Mouse (Mus musculus) intestine, postnatal 0 days (tissue): Measurements from ENCODE around the gene Susd2. TPM values are rescaled to one million over a fixed set of nuclear protein-coding genes. Genes with fewer than 3 reads are reported as not detected.
A peak's percentile ranks its signal among the peaks of the same experiment; 100 is the strongest.

Experiments used
- ATAC-seq: fragments of 200-750 bp; cut with Nextera tagmentation; 2 replicates; pipeline ENCODE4 v1.8.0; 2017; ENCODE audit warnings: mild to moderate bottlenecking, moderate TSS enrichment, moderate library complexity
- H3K27ac ChIP-seq: fragments of 300-500 bp; sonication (generic); 2 replicates; pipeline ENCODE4 v1.5.1; 2014; ENCODE audit warnings: mild to moderate bottlenecking, low read depth, low read length, moderate library complexity
- H3K27me3 ChIP-seq: fragments of 300-500 bp; sonication (generic); replicated peaks from 2 replicates; pipeline ENCODE4 v1.6.1; 2014; ENCODE audit warnings: low read length, mixed read lengths; ENCODE audit not compliant: control insufficient read depth, insufficient read depth
- H3K36me3 ChIP-seq: fragments of 300-500 bp; sonication (generic); 2 replicates; pipeline ENCODE4 v1.6.1; 2014; ENCODE audit warnings: mild to moderate bottlenecking, moderate library complexity; ENCODE audit not compliant: control insufficient read depth, insufficient read depth
- H3K4me1 ChIP-seq: fragments of 300-500 bp; sonication (generic); replicated peaks from 2 replicates; pipeline ENCODE4 v1.6.1; 2014; ENCODE audit warnings: antibody characterized with exemption, low read length, mixed read lengths; ENCODE audit not compliant: control insufficient read depth, insufficient read depth
- H3K4me2 ChIP-seq: fragments of 300-500 bp; sonication (generic); replicated peaks from 2 replicates; pipeline ENCODE4 v1.6.1; 2014; ENCODE audit warnings: low read depth, mild to moderate bottlenecking, moderate library complexity
- H3K4me3 ChIP-seq: fragments of 300-500 bp; sonication (generic); 2 replicates; pipeline ENCODE4 v1.5.1; 2014; ENCODE audit warnings: low read depth, low read length
- H3K9ac ChIP-seq: fragments of 300-500 bp; sonication (generic); 2 replicates; pipeline ENCODE4 v1.6.1; 2014; ENCODE audit warnings: mild to moderate bottlenecking, low read depth, low read length
- H3K9me3 ChIP-seq: fragments of 300-500 bp; sonication (generic); 2 replicates; pipeline ENCODE4 v1.6.1; 2016; ENCODE audit warnings: mixed run types; ENCODE audit not compliant: control insufficient read depth
- CTCF ChIP-seq: sonication (generic); IDR thresholded peaks from 2 replicates; pipeline ENCODE4 v1.5.1; 2016; ENCODE audit warnings: low read depth, mild to moderate bottlenecking, control low read depth, antibody characterized with exemption, moderate library complexity
- WGBS: fragments of 180-500 bp; shearing (Covaris S2); extraction: QIAGEN DNeasy Blood & Tissue Kit; methylation state at CpG from one replicate; pipeline ENCODE4 v1.1.7; 2014; 5-methylcytosine and 5-hydroxymethylcytosine counted together
- polyA plus RNA-seq: library from polyadenylated mRNA; unstranded; fragments of >200 nt; fragmentation: Nextera tagmentation; extraction: Ambion mirVana; gene quantifications from 2 replicates; pipeline ENCODE4 v1.2.1, GENCODE M21; 2015

Gene Susd2
- polyA plus RNA-seq, 1 experiment from 2014 or later = 37.2 TPM

- Histone ChIP-seq H3K4me1 (no peaks in the 10 kb centered on the region), H3K9ac (no peak overlapping the region), H3K4me2 (no peak overlapping the region), H3K27me3 (no peaks in the 10 kb centered on the region), H3K4me3 (no peak overlapping the region), H3K9me3 (no peaks in the 10 kb centered on the region), H3K27ac (no peak overlapping the region), H3K36me3 (no peaks in the 10 kb centered on the region)
- no peak for ATAC-seq
- no peak for TF ChIP-seq CTCF
- WGBS = 34% methylated on average over 3 of the region's 3 CpGs
Measured at GRCm38 (mm10) chr10:75626991-75627390, 16.8 kb downstream of the Susd2 start.

GRCm38 (mm10) chr10:75625920-75626319 lies 17.9 kb downstream of the Susd2 start:
- no peak overlapping the region for H3K4me3 ChIP-seq
- no peaks in the 10 kb centered on the region for H3K27me3 ChIP-seq
- WGBS = 31% methylated on average over 6 of the region's 6 CpGs
- no peaks in the 10 kb centered on the region for H3K9me3 ChIP-seq
- no peak overlapping the region for H3K4me2 ChIP-seq
- ATAC-seq = no peak
- H3K9ac ChIP-seq = no peak overlapping the region
- H3K36me3 ChIP-seq = no peaks in the 10 kb centered on the region
- no peak for TF ChIP-seq CTCF
- no peaks in the 10 kb centered on the region for H3K4me1 ChIP-seq
- no peak overlapping the region for H3K27ac ChIP-seq

GRCm38 (mm10) chr10:75620818-75621217 lies 23.0 kb downstream of the Susd2 start:
- 38% methylated on average over 3 of the region's 3 CpGs for WGBS
- no peak for ATAC-seq
- TF ChIP-seq CTCF = peak; percentile 50
- Histone ChIP-seq H3K4me3 (no peak overlapping the region), H3K4me1 (no peaks in the 10 kb centered on the region), H3K27ac (no peak overlapping the region), H3K9me3 (no peaks in the 10 kb centered on the region), H3K36me3 (no peaks in the 10 kb centered on the region), H3K4me2 (no peak overlapping the region), H3K27me3 (no peaks in the 10 kb centered on the region), H3K9ac (no peak overlapping the region)

GRCm38 (mm10) chr10:75616044-75616443 lies 27.8 kb downstream of the Susd2 start:
- Histone ChIP-seq H3K27ac (no peak overlapping the region), H3K36me3 (no peaks in the 10 kb centered on the region), H3K27me3 (no peaks in the 10 kb centered on the region), H3K4me1 (no peaks in the 10 kb centered on the region), H3K9me3 (no peaks in the 10 kb centered on the region), H3K4me2 (no peak overlapping the region), H3K4me3 (no peak overlapping the region), H3K9ac (no peak overlapping the region)
- ATAC-seq = no peak
- 90% methylated on average over 4 of the region's 4 CpGs for WGBS
- no peak for TF ChIP-seq CTCF

- WGBS = 48% methylated on average over 7 of the region's 7 CpGs
- no peaks in the 10 kb centered on the region for H3K4me1 ChIP-seq
Measured at GRCm38 (mm10) chr10:75610486-75610885, 33.3 kb downstream of the Susd2 start.

GRCm38 (mm10) chr10:75608975-75609374 lies 34.8 kb downstream of the Susd2 start:
- Histone ChIP-seq H3K9me3 (no peaks in the 10 kb centered on the region), H3K4me2 (no peak overlapping the region), H3K4me1 (no peaks in the 10 kb centered on the region), H3K27ac (no peak overlapping the region), H3K9ac (no peak overlapping the region), H3K36me3 (no peaks in the 10 kb centered on the region), H3K4me3 (no peak overlapping the region), H3K27me3 (no peaks in the 10 kb centered on the region)
- TF ChIP-seq CTCF = no peak
- ATAC-seq = no peak
- 84% methylated on average over 11 of the region's 11 CpGs for WGBS

More at GRCm38 (mm10) chr10:75610486-75610885, 33.3 kb downstream of the Susd2 start:
- Histone ChIP-seq H3K4me3 (no peak overlapping the region), H3K27me3 (no peaks in the 10 kb centered on the region), H3K4me2 (no peak overlapping the region), H3K9ac (no peak overlapping the region), H3K27ac (no peak overlapping the region), H3K9me3 (no peaks in the 10 kb centered on the region), H3K36me3 (no peaks in the 10 kb centered on the region)
- TF ChIP-seq CTCF = no peak
- ATAC-seq = no peak

GRCm38 (mm10) chr10:75607253-75607652 lies 36.6 kb downstream of the Susd2 start:
- Histone ChIP-seq H3K9ac (no peak overlapping the region), H3K9me3 (no peaks in the 10 kb centered on the region), H3K4me1 (no peaks in the 10 kb centered on the region), H3K4me3 (no peak overlapping the region), H3K4me2 (no peak overlapping the region), H3K36me3 (no peaks in the 10 kb centered on the region), H3K27ac (no peak overlapping the region), H3K27me3 (no peaks in the 10 kb centered on the region)
- no peak for ATAC-seq
- 84% methylated on average over 4 of the region's 4 CpGs for WGBS
- TF ChIP-seq CTCF = no peak
